Mouse (Mus musculus) midbrain, embryonic 12.5 days (tissue): Measurements from ENCODE around the gene Cel. TPM values are rescaled to one million over a fixed set of nuclear protein-coding genes. Genes with fewer than 3 reads are reported as not detected.

ENCODE experiments used
- ATAC-seq: fragments of 200-750 bp; cut with Nextera tagmentation; 2 replicates; pipeline ENCODE4 v1.8.0; 2017; ENCODE audit warnings: low read depth, moderate TSS enrichment, moderate library complexity; ENCODE audit not compliant: low FRiP score
- H3K27ac ChIP-seq: fragments of 300-500 bp; sonication (generic); replicated peaks from 2 replicates; pipeline ENCODE4 v1.5.1; 2016; ENCODE audit warnings: mild to moderate bottlenecking
- H3K27me3 ChIP-seq: fragments of 300-500 bp; sonication (generic); 2 replicates; pipeline ENCODE4 v1.6.1; 2016; ENCODE audit warnings: mild to moderate bottlenecking
- H3K36me3 ChIP-seq: fragments of 300-500 bp; sonication (generic); 2 replicates; pipeline ENCODE4 v1.6.1; 2016
- H3K4me1 ChIP-seq: fragments of 300-500 bp; sonication (generic); 2 replicates; pipeline ENCODE4 v1.6.1; 2016
- H3K4me2 ChIP-seq: fragments of 300-500 bp; sonication (generic); replicated peaks from 2 replicates; pipeline ENCODE4 v1.6.1; 2016; ENCODE audit warnings: mild to moderate bottlenecking, moderate library complexity
- H3K4me3 ChIP-seq: fragments of 300-500 bp; sonication (generic); 2 replicates; pipeline ENCODE4 v1.5.1; 2016; ENCODE audit warnings: mild to moderate bottlenecking
- H3K9ac ChIP-seq: fragments of 300-500 bp; sonication (generic); replicated peaks from 2 replicates; pipeline ENCODE4 v1.6.1; 2016; ENCODE audit warnings: mild to moderate bottlenecking, moderate library complexity
- H3K9me3 ChIP-seq: fragments of 300-500 bp; sonication (generic); 2 replicates; pipeline ENCODE4 v1.6.1; 2016; ENCODE audit warnings: mild to moderate bottlenecking
- WGBS: fragments of 180-500 bp; shearing (Covaris S2); methylation state at CpG from one replicate; pipeline ENCODE4 v1.1.7; 2016; 5-methylcytosine and 5-hydroxymethylcytosine counted together
- polyA plus RNA-seq: library from polyadenylated mRNA; unstranded; fragments of >200 nt; fragmentation: Nextera tagmentation; extraction: Ambion mirVana; gene quantifications from 2 replicates; pipeline ENCODE4 v1.2.1, GENCODE M21; 2016

Cel gene
- polyA plus RNA-seq, 1 experiment from 2014 or later = not detected

GRCm38 (mm10) chr2:28525219-28525942, 37.8 kb downstream of the Cel start:
- no peaks in the 10 kb centered on the region for H3K27me3 ChIP-seq
- H3K4me1 ChIP-seq = peaks cover 65% of the 10 kb centered on the region
- 17% methylated on average over 11 of the region's 11 CpGs for WGBS
- peak overlapping the region; percentile 90 for H3K27ac ChIP-seq
- H3K9me3 ChIP-seq = no peaks in the 10 kb centered on the region
- peak; percentile 88 for ATAC-seq
- no peak overlapping the region for H3K4me3 ChIP-seq
- H3K4me2 ChIP-seq = peak overlapping the region; percentile 25
- peak overlapping the region; percentile 45 for H3K9ac ChIP-seq
- no peaks in the 10 kb centered on the region for H3K36me3 ChIP-seq

GRCm38 (mm10) chr2:28524406-28524805, 38.8 kb downstream of the Cel start:
- Histone ChIP-seq H3K4me1 (peaks cover 63% of the 10 kb centered on the region), H3K36me3 (no peaks in the 10 kb centered on the region), H3K9me3 (no peaks in the 10 kb centered on the region), H3K4me3 (no peak overlapping the region), H3K4me2 (no peak overlapping the region), H3K27me3 (no peaks in the 10 kb centered on the region), H3K27ac (peak overlapping the region; percentile 90), H3K9ac (peak overlapping the region; percentile 28; the same call in 1 of the 2 replicates)
- ATAC-seq = no peak
- 80% methylated on average over 10 of the region's 10 CpGs for WGBS

GRCm38 (mm10) chr2:28523643-28524117, 39.5 kb downstream of the Cel start:
- Histone ChIP-seq H3K4me2 (no peak overlapping the region), H3K27me3 (no peaks in the 10 kb centered on the region), H3K36me3 (no peaks in the 10 kb centered on the region), H3K9ac (no peak overlapping the region), H3K9me3 (no peaks in the 10 kb centered on the region), H3K4me3 (no peak overlapping the region), H3K27ac (peak overlapping the region; percentile 90), H3K4me1 (peaks cover 63% of the 10 kb centered on the region)
- WGBS = 7% methylated on average over 5 of the region's 5 CpGs
- peak; percentile 53 for ATAC-seq

- Histone ChIP-seq H3K4me1 (peaks cover 66% of the 10 kb centered on the region), H3K9ac (no peak overlapping the region), H3K9me3 (no peaks in the 10 kb centered on the region), H3K4me2 (no peak overlapping the region), H3K4me3 (no peak overlapping the region), H3K27me3 (no peaks in the 10 kb centered on the region), H3K27ac (no peak overlapping the region), H3K36me3 (no peaks in the 10 kb centered on the region)
- no peak for ATAC-seq
- WGBS = 94% methylated on average over 4 of the region's 4 CpGs
Observed at GRCm38 (mm10) chr2:28522166-28522565, 41.0 kb downstream of the Cel start.

- WGBS = 85% methylated on average over 6 of the region's 6 CpGs
Observed at GRCm38 (mm10) chr2:28521571-28522151, 41.5 kb downstream of the Cel start.

GRCm38 (mm10) chr2:28520581-28520980, 42.6 kb downstream of the Cel start:
- no peak overlapping the region for H3K4me3 ChIP-seq
- H3K27me3 ChIP-seq = no peaks in the 10 kb centered on the region
- no peak overlapping the region for H3K4me2 ChIP-seq
- no peak overlapping the region for H3K27ac ChIP-seq
- peak overlapping the region; percentile 11; the same call in 1 of the 2 replicates for H3K9ac ChIP-seq
- H3K9me3 ChIP-seq = no peaks in the 10 kb centered on the region
- 67% methylated on average over 5 of the region's 5 CpGs for WGBS
- peaks cover 10% of the 10 kb centered on the region; the same call in 1 of the 2 replicates for H3K36me3 ChIP-seq
- peaks cover 68% of the 10 kb centered on the region for H3K4me1 ChIP-seq
- ATAC-seq = no peak

More at GRCm38 (mm10) chr2:28521571-28522151, 41.5 kb downstream of the Cel start:
- Histone ChIP-seq H3K9me3 (no peaks in the 10 kb centered on the region), H3K27me3 (no peaks in the 10 kb centered on the region), H3K9ac (no peak overlapping the region), H3K27ac (no peak overlapping the region), H3K4me1 (peaks cover 68% of the 10 kb centered on the region), H3K36me3 (peaks cover under 1% of the 10 kb centered on the region; the same call in 1 of the 2 replicates), H3K4me2 (no peak overlapping the region), H3K4me3 (no peak overlapping the region)
- ATAC-seq = no peak

- no peaks in the 10 kb centered on the region for H3K9me3 ChIP-seq
- no peaks in the 10 kb centered on the region for H3K27me3 ChIP-seq
- H3K36me3 ChIP-seq = peaks cover 10% of the 10 kb centered on the region; the same call in 1 of the 2 replicates
- H3K9ac ChIP-seq = no peak overlapping the region
- no peak overlapping the region for H3K27ac ChIP-seq
- H3K4me1 ChIP-seq = peaks cover 64% of the 10 kb centered on the region
- 20% methylated on average over 2 of the region's 2 CpGs for WGBS
- no peak for ATAC-seq
- H3K4me2 ChIP-seq = 0 out of 2 replicates have a peak overlapping the region, but pooled peaks have one; percentile 9
- H3K4me3 ChIP-seq = no peak overlapping the region
Observed at GRCm38 (mm10) chr2:28518231-28518630, 45.0 kb downstream of the Cel start.

- H3K4me1 ChIP-seq = peaks cover 64% of the 10 kb centered on the region
- WGBS = 44% methylated on average over 5 of the region's 5 CpGs
Observed at GRCm38 (mm10) chr2:28517206-28517909, 45.8 kb downstream of the Cel start.

GRCm38 (mm10) chr2:28514489-28514888, 48.7 kb downstream of the Cel start:
- H3K27ac ChIP-seq = peak overlapping the region; percentile 88
- H3K9me3 ChIP-seq = no peaks in the 10 kb centered on the region
- peaks cover 10% of the 10 kb centered on the region; the same call in 1 of the 2 replicates for H3K36me3 ChIP-seq
- peaks cover 9% of the 10 kb centered on the region; the same call in 1 of the 2 replicates for H3K27me3 ChIP-seq
- peak overlapping the region; percentile 82 for H3K4me3 ChIP-seq
- no peak for ATAC-seq
- H3K9ac ChIP-seq = peak overlapping the region; percentile 94
- 15% methylated on average over 5 of the region's 5 CpGs for WGBS
- peak overlapping the region; percentile 85 for H3K4me2 ChIP-seq
- H3K4me1 ChIP-seq = peaks cover 56% of the 10 kb centered on the region

More at GRCm38 (mm10) chr2:28517206-28517909, 45.8 kb downstream of the Cel start:
- Histone ChIP-seq H3K27me3 (no peaks in the 10 kb centered on the region), H3K4me2 (no peak overlapping the region), H3K9ac (no peak overlapping the region), H3K27ac (0 out of 2 replicates have a peak overlapping the region, but pooled peaks have one; percentile 46), H3K4me3 (no peak overlapping the region), H3K9me3 (no peaks in the 10 kb centered on the region), H3K36me3 (peaks cover 10% of the 10 kb centered on the region; the same call in 1 of the 2 replicates)
- ATAC-seq = no peak

- peak overlapping the region; percentile 82 for H3K4me3 ChIP-seq
- peak overlapping the region; percentile 94 for H3K9ac ChIP-seq
- peaks cover 49% of the 10 kb centered on the region for H3K4me1 ChIP-seq
- H3K9me3 ChIP-seq = no peaks in the 10 kb centered on the region
- 5% methylated on average over 47 of the region's 47 CpGs for WGBS
- H3K36me3 ChIP-seq = peaks cover 10% of the 10 kb centered on the region; the same call in 1 of the 2 replicates
- peak overlapping the region; percentile 85 for H3K4me2 ChIP-seq
- H3K27me3 ChIP-seq = peaks cover 9% of the 10 kb centered on the region; the same call in 1 of the 2 replicates
- H3K27ac ChIP-seq = peak overlapping the region; percentile 88
- ATAC-seq = peak; percentile 50
Observed at GRCm38 (mm10) chr2:28513431-28514370, 49.5 kb downstream of the Cel start.
